Mouse (Mus musculus) lung, postnatal 0 days (tissue): ENCODE data around the gene Cyp4a10. TPM values are rescaled to one million over a fixed set of nuclear protein-coding genes. Genes with fewer than 3 reads are reported as not detected.

Source experiments
- ATAC-seq: fragments of 200-750 bp; cut with Nextera tagmentation; 2 replicates; pipeline ENCODE4 v1.8.0; 2017; ENCODE audit warnings: moderate library complexity
- DNase-seq: peaks from one replicate; pipeline ENCODE4 v3.0.0-alpha.2; 2016; ENCODE audit warnings: low spot score
- H3K27ac ChIP-seq: fragments of 300-500 bp; sonication (generic); 2 replicates; pipeline ENCODE4 v1.5.1; 2014; ENCODE audit warnings: antibody characterized with exemption, mild to moderate bottlenecking, low read length, mixed read lengths
- H3K27me3 ChIP-seq: fragments of 300-500 bp; sonication (generic); replicated peaks from 2 replicates; pipeline ENCODE4 v1.6.1; 2014; ENCODE audit warnings: low read length, mixed read lengths; ENCODE audit not compliant: insufficient read depth
- H3K36me3 ChIP-seq: fragments of 300-500 bp; sonication (generic); 2 replicates; pipeline ENCODE4 v1.6.1; 2014; ENCODE audit warnings: low read length, mixed read lengths; ENCODE audit not compliant: insufficient read depth
- H3K4me1 ChIP-seq: fragments of 300-500 bp; sonication (generic); 2 replicates; pipeline ENCODE4 v1.6.1; 2014; ENCODE audit warnings: antibody characterized with exemption, low read depth, low read length, mixed read lengths; ENCODE audit not compliant: insufficient read depth
- H3K4me2 ChIP-seq: fragments of 300-500 bp; sonication (generic); replicated peaks from 2 replicates; pipeline ENCODE4 v1.6.1; 2014; ENCODE audit warnings: low read depth, mild to moderate bottlenecking, low read length, moderate library complexity, mixed read lengths
- H3K4me3 ChIP-seq: fragments of 300-500 bp; sonication (generic); 2 replicates; pipeline ENCODE4 v1.5.1; 2014; ENCODE audit warnings: low read depth, low read length
- H3K9ac ChIP-seq: fragments of 300-500 bp; sonication (generic); replicated peaks from 2 replicates; pipeline ENCODE4 v1.6.1; 2014; ENCODE audit warnings: low read depth, mild to moderate bottlenecking
- H3K9me3 ChIP-seq: fragments of 300-500 bp; sonication (generic); 2 replicates; pipeline ENCODE4 v1.6.1; 2016; ENCODE audit warnings: low read length, mixed read lengths
- CTCF ChIP-seq: IDR thresholded peaks from 2 replicates; pipeline ENCODE4 v1.5.1; 2016; ENCODE audit warnings: antibody characterized with exemption, mild to moderate bottlenecking
- EP300 ChIP-seq: IDR thresholded peaks from 2 replicates; pipeline ENCODE4 v1.6.1; 2016; ENCODE audit warnings: antibody characterized with exemption, mild to moderate bottlenecking, control low read depth
- polyA plus RNA-seq: library from polyadenylated mRNA; unstranded; fragments of >200 nt; fragmentation: Nextera tagmentation; extraction: Ambion mirVana; gene quantifications from 2 replicates; pipeline ENCODE4 v1.2.1, GENCODE M21; 2015

The Cyp4a10 gene
- polyA plus RNA-seq, 1 experiment from 2014 or later = 0.07 TPM

DNA sequence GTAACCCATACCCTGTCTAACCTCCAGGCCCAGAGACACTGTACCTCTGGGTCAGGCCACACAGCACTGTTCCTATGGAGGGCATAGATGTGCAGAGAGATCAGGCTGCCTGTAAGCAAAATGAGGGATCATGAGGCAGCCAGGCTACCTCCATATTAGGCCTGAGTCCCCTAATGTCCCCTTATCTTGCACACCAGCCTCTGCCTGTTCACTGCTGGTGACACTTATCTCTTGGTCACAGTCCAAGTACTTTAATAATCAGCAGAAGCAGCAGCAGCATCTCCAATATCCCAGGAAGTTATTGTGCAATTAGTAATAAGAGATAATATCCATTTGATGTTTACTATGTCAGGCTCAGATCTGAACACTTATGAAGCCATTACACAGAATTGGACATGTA is 65.0 kb downstream of the Cyp4a10 start:
- no peak for ATAC-seq

More for the DNA sequence above, 65.0 kb downstream of the Cyp4a10 start:
- H3K4me1 ChIP-seq = no peaks in the 10 kb centered on the region
- H3K4me2 ChIP-seq = no peak overlapping the region
- no peaks in the 10 kb centered on the region for H3K27me3 ChIP-seq
- TF ChIP-seq EP300 (no peak), CTCF (no peak)
- DNase-seq = no peak
- no peak overlapping the region for H3K4me3 ChIP-seq
- no peaks in the 10 kb centered on the region for H3K36me3 ChIP-seq
- H3K9ac ChIP-seq = no peak overlapping the region
- no peak overlapping the region for H3K27ac ChIP-seq
- H3K9me3 ChIP-seq = no peaks in the 10 kb centered on the region

Other genes with a start within 250 kb of the Cyp4a10 start
- not detected in 2 replicates for gene Cyp4a12a, start 219.2 kb upstream of the Cyp4a10 start, polyA plus RNA-seq
- gene Cyp4a12b, start 106.6 kb upstream of the Cyp4a10 start, polyA plus RNA-seq = not detected in 2 replicates
- gene Cyp4a30b, start 65.7 kb upstream of the Cyp4a10 start, polyA plus RNA-seq = not detected in 2 replicates
- gene Cyp4a14, start 22.1 kb upstream of the Cyp4a10 start, polyA plus RNA-seq = 0.06 and 0.07 TPM in 2 replicates
- not detected in 2 replicates for gene Cyp4a31, start 45.4 kb downstream of the Cyp4a10 start, polyA plus RNA-seq
- gene Cyp4a32, start 82.7 kb downstream of the Cyp4a10 start, polyA plus RNA-seq = 0.08 TPM in 1 of 2 replicates, not detected in the other
- 171 and 174 TPM in 2 replicates for gene Cyp4b1, start 129.5 kb downstream of the Cyp4a10 start, polyA plus RNA-seq
- gene Efcab14, start 219.5 kb downstream of the Cyp4a10 start, polyA plus RNA-seq = 24.4 and 26.8 TPM in 2 replicates